Mouse (Mus musculus) CH12F3 (cell line): Measurements from ENCODE around the gene Cdhr5.

ENCODE experiments used
- in situ Hi-C: fragments of 300-500 bp; cut with MboI; formaldehyde crosslinking; loops from 2 replicates; pipeline ENCODE4 v1.14.3; 2020; ENCODE audit warnings: low sequenced_read_pairs

Cdhr5 gene

DNA sequence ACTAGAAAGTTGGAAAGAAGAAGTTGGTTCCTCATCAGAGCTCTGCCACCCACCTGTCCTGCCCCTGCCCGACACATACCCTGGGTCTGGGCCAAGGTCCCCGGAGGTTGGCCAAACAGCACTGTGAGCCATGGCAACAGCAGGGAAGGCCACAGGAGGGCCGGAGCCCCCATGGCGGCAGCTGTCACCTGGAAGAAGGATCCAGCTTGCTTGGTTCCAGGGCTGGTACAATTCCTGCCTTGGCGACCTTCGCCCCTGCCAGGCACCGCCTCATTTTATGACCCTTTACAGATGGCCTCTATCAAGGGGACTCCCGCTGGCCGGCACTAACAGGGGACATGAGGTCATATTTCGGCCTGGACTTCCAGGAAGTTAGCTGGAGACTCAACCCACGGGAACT, at the start of gene Cdhr5:
Gene Cdhr5, minus strand, starts transcription at position 241 of the 400 bp plus-strand sequence.
- in situ Hi-C loops: no loop called here

DNA sequence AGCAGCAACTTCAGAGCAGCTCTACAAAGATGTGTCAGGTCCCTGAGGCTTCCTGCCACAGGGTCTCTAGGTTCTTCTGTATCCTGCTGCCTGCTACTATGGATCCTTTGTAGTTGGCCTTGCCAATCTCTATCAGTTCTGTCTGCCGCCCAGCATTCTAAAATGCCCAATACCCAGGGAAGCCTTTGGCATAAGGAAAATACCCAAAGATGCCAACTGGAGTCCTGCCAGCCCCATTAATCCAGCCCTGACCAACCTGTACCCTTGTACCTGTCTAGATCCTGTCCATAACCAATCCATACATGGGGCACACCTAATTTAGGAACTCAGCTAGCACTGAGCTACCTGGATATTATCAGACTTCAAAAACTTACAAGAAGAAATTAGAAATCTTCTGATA, 48.1 kb upstream of the Cdhr5 start:
- in situ Hi-C loops: no loop called here

DNA sequence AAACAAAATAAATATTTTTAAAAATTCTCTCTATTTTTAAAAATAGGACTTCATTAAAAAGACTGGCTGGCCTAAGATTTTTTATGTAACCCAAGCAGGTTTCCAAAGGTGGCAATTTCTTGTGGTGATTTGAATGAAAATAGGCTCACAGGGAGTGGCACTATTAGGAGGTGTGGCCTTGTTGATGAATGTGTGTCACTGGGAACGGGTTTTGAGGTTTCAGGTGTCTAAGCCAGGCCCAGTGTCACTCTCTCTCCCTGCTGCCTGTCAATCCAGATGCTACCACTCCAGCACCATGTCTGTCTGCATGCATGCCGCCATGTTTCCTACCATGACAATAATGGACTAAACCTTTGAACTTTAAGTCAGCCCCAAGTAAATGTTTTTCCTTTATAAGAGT, 42.9 kb upstream of the Cdhr5 start:
- in situ Hi-C loops: no loop called here

DNA sequence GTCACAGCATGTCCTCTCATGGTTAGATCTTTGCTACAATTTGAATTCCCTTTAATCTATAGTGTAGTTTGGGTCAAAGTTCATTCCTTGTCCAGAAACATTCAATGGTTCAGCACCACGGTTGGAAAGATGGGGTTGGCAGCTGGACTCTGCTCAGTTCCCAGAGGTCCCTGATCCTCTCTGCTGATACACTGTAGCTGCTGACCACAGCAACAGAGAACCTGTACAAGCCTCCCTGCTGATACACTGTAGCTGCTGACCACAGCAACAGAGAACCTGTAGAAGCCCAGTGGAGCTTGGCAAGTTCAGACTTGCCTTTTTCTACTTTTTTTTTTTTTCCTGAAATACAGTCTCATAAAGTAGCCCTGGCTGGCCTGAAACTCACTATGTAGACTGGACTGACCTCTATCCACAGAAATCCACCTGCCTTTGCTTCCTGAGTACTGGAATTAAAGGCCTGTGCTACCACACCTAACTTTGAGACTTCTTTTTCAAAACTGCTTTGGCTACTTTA, 41.1 kb upstream of the Cdhr5 start:
- in situ Hi-C loops: no loop called here

DNA sequence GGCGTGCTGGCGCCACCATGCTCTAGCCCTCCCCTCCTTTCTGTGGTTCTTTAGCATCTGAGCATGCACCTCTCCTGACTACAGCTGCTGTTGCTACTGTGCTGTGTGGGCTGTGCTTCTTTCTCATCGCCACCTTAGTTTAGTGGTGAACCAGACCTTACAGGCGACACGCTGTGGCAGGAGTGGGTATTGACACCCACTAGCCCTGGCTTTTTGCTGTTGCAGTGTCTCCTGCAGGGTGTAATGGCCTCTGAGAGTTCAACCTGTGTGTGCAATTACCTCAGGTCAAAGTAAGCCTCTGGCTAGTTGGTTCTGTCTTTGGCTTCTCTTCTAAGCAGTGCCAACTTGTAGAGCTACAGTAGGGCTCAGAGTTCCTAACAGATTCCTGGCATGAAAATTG, 39.4 kb upstream of the Cdhr5 start:
- in situ Hi-C loops: no loop called here

DNA sequence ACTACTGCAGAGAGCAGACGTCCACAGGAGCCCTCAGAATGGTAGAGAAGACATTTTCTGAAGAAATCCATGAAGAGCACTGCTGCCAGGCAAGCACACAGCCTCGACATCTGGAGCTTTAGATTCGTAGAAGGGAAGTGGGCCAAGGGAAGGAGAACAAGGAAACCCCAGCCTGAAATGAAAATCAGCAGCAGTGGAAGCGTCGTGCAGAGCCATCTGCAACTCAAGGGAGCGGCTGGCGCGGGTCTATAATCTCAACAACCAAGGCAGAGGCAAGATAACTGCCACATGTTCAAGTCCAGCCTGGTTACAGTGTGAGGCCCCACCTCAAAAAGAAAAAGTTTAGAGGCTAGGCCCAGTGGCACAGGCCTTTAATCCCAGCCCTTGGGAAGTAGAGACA, 38.5 kb upstream of the Cdhr5 start:
- in situ Hi-C loops: no loop called here

DNA sequence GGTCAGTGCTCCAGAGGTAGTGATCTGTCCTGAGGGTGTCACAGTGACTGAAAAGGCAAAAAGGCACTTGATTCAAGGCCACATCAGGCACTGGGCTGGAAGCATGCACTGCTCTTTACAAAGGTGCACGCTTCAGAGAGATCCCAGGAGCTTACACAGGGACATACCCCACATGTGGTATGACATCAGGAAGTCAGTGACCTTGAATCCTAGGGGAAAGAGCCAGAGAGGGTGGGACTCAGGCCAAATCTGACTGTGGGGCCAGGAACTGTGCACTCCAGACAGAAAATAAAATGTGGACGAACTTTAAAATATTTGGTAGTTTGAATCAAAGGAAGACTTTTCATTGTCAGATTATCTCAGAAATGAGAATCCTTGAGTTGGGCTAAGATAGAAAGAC, 37.8 kb upstream of the Cdhr5 start:
- in situ Hi-C loops: no loop called here

DNA sequence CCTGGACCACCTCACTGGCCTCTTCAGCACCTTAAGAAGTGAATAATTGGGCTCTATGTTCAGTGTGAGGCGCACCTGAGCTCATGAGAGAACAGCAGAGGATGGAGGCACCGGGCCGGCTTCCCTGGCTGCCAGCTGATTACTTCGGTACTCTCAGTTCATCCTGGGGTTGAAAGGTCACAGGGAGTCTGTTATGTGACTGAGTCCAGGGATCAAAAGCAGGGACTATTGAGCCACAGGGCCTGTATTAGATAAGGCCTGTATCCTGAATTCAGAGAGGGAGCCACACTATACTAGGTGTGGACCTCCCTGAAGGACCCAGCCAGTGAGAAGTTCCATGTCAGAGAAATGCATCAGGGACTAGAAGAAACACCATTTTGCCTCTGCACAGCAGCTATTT, 28.0 kb upstream of the Cdhr5 start:
- in situ Hi-C loops: no loop called here

DNA sequence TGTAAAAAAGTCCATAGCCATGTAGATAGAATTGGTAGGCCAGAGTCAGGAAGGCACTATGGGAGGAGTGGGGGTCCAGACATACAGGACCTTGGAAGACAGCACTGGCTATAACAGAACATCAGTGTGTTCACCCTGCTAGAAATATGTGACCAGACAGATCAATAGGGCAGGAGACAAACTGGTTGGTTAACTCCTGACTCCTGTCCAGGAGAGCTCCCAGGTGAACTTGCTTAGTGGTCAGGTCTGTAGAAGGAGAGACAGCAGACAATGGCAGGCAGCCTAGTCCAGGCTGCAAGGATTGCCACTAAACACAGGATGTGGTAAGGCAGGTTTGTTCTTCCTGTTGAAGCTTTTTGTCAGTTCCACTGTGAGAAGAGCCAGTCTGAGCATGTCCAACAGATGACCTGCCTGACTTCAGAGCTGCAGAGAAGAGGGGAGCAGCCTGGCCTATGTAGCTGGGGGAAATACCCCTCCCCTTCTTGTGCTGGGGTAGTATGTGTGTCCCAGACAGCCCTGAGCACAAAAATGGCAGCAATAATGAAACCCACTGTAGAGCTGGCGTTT, 26.2 kb upstream of the Cdhr5 start:
- in situ Hi-C loops: no loop called here

DNA sequence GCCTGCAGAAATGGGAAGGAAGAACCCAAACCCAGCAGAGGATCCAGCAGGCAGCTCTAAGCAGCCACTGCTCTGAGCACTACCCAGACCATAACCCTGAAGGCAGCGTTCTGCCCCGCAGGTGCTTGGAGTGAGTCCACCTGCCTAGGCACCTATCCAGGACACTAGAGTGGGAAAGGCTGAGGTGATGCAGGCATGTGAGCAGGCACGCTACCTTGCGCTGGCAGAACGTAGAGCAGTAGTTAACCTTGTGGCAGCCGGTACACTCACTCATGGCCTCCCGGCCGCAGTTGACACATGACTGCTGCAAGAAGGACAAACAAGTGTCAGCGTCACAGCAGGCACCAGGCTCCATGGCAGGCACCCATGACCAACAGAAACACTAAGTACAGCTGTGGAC, 24.8 kb upstream of the Cdhr5 start:
- in situ Hi-C loops: no loop called here

DNA sequence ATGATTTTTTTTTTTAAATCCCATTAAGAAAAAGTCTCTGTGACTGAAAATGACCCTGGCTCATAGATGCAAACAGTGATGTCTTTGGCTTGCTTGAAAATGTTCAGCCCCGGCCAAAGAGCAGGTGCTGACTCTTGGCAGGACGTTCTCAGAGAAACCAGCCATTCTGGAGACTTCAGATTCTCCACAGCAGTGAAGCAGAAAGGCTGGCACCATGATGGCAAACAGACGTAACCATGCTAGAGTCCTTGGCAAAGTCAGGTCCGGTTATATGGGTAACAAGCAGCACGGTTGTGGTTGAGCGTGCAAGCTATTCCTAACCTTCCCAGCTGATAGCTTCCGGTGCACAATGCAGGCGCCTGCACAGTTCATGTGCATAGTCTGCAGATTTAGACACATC, 22.6 kb upstream of the Cdhr5 start:
- in situ Hi-C loops: no loop called here

DNA sequence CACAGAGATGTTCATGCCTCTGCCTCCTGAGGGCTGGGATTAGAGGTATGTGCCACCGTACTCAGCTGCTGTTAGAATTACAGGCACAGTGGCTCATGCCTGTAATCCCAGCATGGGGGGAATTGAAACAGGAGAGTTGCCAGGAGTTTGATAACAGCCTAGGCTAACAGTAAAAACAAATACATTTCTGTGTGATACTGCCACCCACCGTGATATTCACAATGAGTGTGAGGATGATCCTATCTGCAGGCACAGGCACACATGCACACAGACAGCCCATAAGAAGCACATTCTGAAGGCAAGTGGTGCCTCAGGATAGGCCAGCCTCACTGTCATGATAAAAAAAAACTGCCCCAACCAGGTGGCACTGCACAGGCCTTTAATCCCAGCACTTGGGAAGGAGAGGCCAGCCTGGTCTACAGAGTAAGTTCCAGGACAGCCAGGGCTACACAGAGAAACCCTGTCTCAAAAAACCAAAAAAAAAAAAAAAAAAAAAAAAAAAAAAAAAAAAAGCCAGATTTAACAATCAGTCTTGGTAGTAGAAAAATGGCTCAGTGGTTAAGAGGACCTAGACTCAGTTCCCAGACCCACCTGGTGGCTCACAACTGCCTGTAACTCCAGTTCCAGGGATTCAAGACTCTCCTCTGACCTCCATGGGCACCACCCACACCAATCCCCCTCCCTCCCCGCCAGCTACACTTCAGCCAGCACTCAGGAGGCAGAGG, 21.5 kb upstream of the Cdhr5 start:
- in situ Hi-C loops: no loop called here

DNA sequence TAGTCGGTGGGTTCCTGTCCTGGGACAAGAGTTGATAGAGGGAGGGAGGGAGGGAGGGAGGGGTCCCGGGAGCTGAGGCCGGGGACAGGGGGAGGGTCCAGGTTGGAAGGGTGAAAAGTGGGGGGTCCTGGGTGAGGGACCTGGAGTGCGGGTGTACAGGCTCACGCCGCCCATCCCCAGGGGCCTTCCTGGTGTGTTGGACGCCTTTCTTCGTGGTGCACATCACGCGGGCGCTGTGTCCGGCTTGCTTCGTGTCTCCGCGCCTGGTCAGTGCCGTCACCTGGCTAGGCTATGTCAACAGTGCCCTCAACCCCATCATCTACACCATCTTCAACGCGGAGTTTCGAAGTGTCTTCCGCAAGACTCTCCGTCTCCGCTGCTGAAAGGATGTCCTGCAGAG, 17.9 kb upstream of the Cdhr5 start:
- in situ Hi-C loops: no loop called here

DNA sequence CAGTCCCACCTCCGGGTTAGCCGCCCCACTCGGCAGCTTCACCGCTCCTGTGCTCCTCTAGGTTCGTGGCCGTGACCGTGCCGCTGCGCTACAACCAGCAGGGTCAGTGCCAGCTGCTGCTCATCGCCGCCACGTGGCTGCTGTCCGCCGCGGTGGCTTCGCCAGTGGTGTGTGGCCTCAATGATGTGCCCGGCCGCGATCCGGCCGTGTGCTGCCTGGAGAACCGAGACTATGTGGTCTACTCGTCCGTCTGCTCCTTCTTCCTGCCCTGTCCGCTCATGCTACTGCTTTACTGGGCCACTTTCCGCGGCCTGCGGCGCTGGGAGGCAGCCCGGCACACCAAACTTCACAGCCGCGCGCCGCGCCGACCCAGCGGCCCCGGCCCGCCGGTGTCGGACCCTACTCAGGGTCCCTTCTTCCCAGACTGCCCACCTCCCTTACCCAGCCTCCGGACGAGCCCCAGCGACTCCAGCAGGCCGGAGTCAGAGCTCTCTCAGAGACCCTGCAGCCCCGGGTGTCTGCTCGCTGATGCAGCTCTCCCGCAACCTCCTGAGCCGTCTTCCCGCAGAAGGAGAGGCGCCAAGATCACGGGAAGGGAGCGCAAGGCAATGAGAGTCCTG, 17.4 kb upstream of the Cdhr5 start:
- in situ Hi-C loops: no loop called here

DNA sequence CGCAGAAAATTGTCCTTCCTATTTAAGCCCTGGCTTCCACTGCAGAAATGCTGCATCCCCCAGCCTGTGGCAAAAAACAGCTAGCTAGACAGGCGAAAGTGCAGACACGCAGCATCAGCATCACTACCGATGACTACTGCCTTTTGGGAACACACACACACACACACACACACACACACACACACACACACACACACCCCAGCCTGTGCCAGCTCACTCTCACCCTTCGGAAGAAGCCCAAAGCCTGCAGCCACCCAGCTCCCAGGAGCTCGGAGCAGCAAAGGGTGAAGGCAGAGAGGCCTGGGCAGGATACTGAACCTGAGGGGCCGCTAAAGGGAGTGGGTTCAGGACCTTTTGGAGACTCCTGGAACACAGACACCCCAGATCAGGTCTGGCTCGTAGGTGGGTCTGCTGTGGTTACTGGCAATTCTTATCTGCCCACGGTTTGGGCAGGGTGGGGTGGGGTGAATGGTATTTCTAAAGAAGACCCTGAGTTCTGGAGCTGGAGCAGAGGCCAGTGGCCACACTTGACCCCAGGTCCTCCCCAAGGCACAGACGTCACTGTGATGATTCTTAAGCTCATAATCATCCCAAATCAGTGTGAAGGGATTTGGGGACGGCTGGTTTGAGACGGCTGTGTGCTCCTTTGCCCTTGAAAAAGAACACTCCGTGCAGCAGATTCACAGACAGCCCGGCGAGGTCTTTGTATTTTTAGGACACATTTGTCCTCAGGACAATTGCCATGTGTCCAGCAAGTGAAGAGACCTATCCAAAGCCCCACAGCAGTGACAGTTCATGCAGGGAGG, 16.2 kb upstream of the Cdhr5 start:
- in situ Hi-C loops: no loop called here

DNA sequence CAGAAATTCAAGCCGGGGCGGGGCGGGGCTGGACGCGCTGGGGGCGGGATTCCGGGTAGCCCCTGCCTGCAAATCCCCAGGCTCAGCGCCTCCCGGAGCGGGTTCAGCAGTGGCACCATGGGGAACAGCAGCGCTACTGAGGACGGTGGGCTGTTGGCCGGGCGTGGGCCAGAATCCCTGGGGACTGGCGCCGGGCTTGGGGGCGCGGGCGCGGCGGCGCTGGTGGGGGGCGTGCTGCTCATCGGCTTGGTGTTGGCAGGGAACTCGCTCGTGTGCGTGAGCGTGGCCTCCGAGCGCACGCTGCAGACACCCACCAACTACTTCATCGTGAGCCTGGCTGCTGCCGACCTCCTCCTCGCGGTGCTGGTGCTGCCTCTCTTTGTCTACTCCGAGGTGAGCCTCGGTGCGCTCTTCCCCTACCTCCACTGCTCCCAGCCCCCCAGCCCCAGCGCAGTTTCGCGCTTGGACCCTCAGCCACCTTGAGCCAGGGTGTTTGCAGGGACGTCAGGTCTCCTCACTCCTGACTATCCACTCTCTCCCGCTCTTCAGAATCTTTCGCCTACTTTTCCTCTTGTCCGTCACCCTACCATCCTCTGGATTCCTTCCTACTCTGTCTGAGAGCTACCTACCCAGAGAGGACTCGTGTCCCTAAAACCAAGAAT, 15.5 kb upstream of the Cdhr5 start, which contains the start of gene Drd4:
Gene Drd4, plus strand, starts transcription at position 86 of the 662 bp plus-strand sequence.
- in situ Hi-C loops: no loop called here

DNA sequence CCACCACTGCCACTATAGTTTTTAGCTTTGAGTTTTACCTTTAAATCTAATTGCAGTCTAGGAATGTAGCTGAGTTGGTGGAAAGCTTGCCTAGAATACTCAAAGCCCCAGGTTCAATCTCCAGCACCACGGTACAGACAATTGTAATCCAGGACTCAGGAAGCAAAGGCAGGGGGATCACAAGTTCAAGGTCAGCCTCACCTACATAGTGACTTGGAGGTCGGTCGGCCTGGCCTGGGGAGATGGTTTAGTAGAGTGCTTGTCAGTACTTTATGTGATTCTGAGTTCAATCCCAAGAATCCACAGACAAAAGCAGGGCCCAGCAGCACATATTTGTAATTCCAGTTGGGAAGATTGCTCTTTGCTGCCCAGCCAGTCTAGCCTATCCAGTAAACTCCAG, 11.5 kb upstream of the Cdhr5 start:
- in situ Hi-C loops: no loop called here

DNA sequence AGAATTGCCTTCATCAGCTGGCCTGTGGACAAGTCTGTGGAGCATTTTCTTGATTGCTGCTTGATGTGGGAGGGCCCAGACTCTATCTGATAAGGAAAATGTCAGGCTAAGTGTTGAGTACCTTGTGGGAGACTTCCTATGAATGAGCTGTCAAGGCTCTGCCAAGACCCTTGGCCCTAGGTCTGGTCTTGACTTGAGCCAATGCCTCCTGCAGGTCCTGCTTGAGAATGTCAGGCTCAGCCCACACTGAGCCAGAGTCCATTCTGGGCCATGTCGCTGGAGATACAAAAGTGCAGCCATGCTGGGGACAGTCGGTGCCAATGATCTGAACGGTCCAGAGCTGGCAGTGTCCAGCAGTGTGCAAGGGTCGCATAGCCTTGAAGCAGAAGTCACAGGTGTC, 6.2 kb upstream of the Cdhr5 start:
- in situ Hi-C loops: no loop called here

DNA sequence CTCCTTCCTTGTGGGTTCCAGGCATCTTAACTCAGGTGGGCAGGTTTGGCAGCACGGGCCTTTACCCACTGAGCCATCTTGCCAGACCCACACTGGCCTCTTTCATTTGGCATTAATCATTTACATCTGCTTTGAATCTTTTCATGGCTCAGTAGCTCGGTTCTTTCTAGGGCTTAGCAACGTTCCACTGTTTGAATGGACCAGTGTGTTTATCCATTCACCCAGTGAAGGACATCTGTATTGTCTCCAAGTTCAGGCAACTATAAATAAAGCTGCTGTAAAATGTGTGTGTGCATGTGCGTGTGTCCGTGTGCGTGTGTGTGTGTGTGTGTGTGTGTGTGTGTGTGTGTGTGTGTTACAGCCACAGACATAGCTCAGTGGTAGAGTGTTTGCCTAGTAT, 4.9 kb upstream of the Cdhr5 start:
- in situ Hi-C loops: no loop called here

DNA sequence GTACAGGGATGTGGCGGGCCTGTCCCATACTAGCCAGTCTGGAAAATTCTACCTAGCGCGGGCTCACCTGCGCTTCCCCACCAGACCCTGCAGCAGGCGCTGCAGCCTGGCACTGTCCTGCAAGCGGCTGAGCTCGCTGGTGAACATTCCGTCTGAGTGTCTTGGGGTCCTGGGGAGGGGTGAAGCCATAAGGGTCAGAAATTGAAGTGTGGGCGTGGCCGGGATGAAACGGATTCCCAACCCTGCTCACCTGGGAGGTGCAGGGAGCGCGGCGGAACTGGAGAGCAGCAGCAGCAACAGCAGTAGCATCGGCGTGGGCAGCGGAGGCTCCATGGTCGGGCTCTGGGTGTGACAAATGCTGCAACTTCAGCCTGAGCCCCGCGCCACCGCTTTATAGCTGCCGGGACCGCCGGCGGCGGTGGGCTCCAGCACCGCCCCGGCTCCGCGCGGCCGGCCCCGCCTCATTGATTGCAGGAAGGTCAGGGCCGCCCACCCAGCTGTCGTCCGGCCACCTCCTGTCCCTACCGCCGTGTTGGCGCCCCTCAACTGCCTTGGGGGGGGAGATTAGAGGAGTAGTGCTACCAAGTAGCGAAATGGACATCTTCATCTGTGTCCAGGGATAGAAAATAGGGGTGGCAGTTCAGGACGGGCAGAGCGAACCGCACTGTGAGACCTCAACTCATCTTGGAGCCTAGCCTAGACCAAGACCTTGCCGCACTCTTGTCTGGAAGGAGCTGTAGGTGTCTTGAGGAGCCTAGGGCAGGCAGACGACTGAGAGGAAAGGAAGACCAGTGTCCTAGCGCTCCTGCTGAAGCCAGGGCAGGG, 2.4 kb upstream of the Cdhr5 start, which contains the start of gene Sct:
Gene Sct, minus strand, starts transcription at position 368 of the 825 bp plus-strand sequence.
- in situ Hi-C loops: no loop called here
